Mouse (Mus musculus) liver, adult 2 months (tissue): ENCODE measurements around the gene St14. TPM values are rescaled to one million over a fixed set of nuclear protein-coding genes. Genes with fewer than 3 reads are reported as not detected.

Source experiments
- DNase-seq: peaks from one replicate; pipeline ENCODE4 v3.0.0-alpha.2; 2011; ENCODE audit warnings: low read depth, low spot score; ENCODE audit errors: extremely low read depth
- H3K27ac ChIP-seq: fragments of 200-500 bp; replicated peaks from 2 replicates; pipeline ENCODE4 v1.5.1; 2012; ENCODE audit warnings: low read depth, mild to moderate bottlenecking, control low read depth, inconsistent platforms, low read length; ENCODE audit not compliant: insufficient read depth
- H3K27me3 ChIP-seq: fragments of 200-500 bp; 2 replicates; pipeline ENCODE4 v1.6.1; 2012; ENCODE audit warnings: mild to moderate bottlenecking, moderate library complexity, low read length, inconsistent platforms; ENCODE audit not compliant: control insufficient read depth, insufficient read depth
- H3K36me3 ChIP-seq: fragments of 200-500 bp; 2 replicates; pipeline ENCODE4 v1.6.1; 2012; ENCODE audit warnings: low read length, inconsistent platforms; ENCODE audit not compliant: control insufficient read depth, insufficient read depth
- H3K4me1 ChIP-seq: fragments of 200-500 bp; 2 replicates; pipeline ENCODE4 v1.6.1; 2011; ENCODE audit warnings: low read length; ENCODE audit not compliant: control insufficient read depth, insufficient read depth
- H3K4me3 ChIP-seq: fragments of 200-500 bp; 2 replicates; pipeline ENCODE4 v1.5.1; 2011; ENCODE audit warnings: low read depth, mild to moderate bottlenecking, control low read depth, low read length, moderate library complexity; ENCODE audit not compliant: insufficient read depth
- H3K79me2 ChIP-seq: fragments of 200-500 bp; 2 replicates; pipeline ENCODE4 v1.6.1; 2012; ENCODE audit warnings: inconsistent platforms, mild to moderate bottlenecking, low read length, moderate library complexity; ENCODE audit not compliant: control insufficient read depth, insufficient read depth
- H3K9ac ChIP-seq: fragments of 200-500 bp; 2 replicates; pipeline ENCODE4 v1.6.1; 2012; ENCODE audit warnings: low read depth, mild to moderate bottlenecking, control low read depth, inconsistent platforms, low read length
- CTCF ChIP-seq: fragments of 200-500 bp; IDR thresholded peaks from 2 replicates; pipeline ENCODE4 v1.5.1; 2011; ENCODE audit warnings: low read depth, low read length, control low read depth
- POLR2A ChIP-seq: fragments of 200-500 bp; IDR thresholded peaks from 2 replicates; pipeline ENCODE4 v1.6.1; 2011; ENCODE audit warnings: low read length, control low read depth; ENCODE audit not compliant: insufficient read depth; ENCODE audit errors: extremely low read depth
- WGBS: fragments of 180-500 bp; shearing (Covaris S2); methylation state at CpG from one replicate; pipeline ENCODE4 v1.1.7; 2018; 5-methylcytosine and 5-hydroxymethylcytosine counted together
- polyA plus RNA-seq: library from polyadenylated mRNA; depleted of rRNA; stranded (reverse); fragments of >200 nt; gene quantifications from 2 replicates; pipeline ENCODE4 v1.2.3, GENCODE M21; 2012
- total RNA-seq: library from RNA; depleted of rRNA; stranded (reverse); fragments of >200 nt; gene quantifications from 2 replicates; pipeline ENCODE4 v1.2.3, GENCODE M21; 2014

St14 gene
- total and polyA plus RNA-seq, 2 experiments = 0.31 to 0.46 TPM

- no peak overlapping the region for H3K4me3 ChIP-seq
- no peaks in the 10 kb centered on the region for H3K79me2 ChIP-seq
- 59% methylated on average over 4 of the region's 4 CpGs for WGBS
- H3K27me3 ChIP-seq = no peaks in the 10 kb centered on the region
- no peak overlapping the region for H3K27ac ChIP-seq
- TF ChIP-seq CTCF (no peak), POLR2A (no peak)
- no peaks in the 10 kb centered on the region for H3K4me1 ChIP-seq
- H3K9ac ChIP-seq = no peak overlapping the region
- DNase-seq = no peak
- no peaks in the 10 kb centered on the region for H3K36me3 ChIP-seq
These were observed 11.1 kb downstream of the St14 start for GRCm38 (mm10) chr9:31120533-31120915.

GRCm38 (mm10) chr9:31119882-31120532 lies 11.6 kb downstream of the St14 start:
- Histone ChIP-seq H3K4me1 (no peaks in the 10 kb centered on the region), H3K79me2 (no peaks in the 10 kb centered on the region), H3K36me3 (no peaks in the 10 kb centered on the region), H3K27me3 (no peaks in the 10 kb centered on the region), H3K9ac (no peak overlapping the region), H3K4me3 (no peak overlapping the region), H3K27ac (no peak overlapping the region)
- 70% methylated on average over 11 of the region's 11 CpGs for WGBS
- TF ChIP-seq POLR2A = no peak
- TF ChIP-seq CTCF = no peak
- no peak for DNase-seq

- 65% methylated on average over 5 of the region's 5 CpGs for WGBS
- Histone ChIP-seq H3K4me1 (no peaks in the 10 kb centered on the region), H3K27me3 (no peaks in the 10 kb centered on the region), H3K9ac (no peak overlapping the region), H3K27ac (no peak overlapping the region), H3K4me3 (no peak overlapping the region), H3K79me2 (no peaks in the 10 kb centered on the region), H3K36me3 (no peaks in the 10 kb centered on the region)
- TF ChIP-seq CTCF (no peak), POLR2A (no peak)
- DNase-seq = no peak
These were observed 12.2 kb downstream of the St14 start for GRCm38 (mm10) chr9:31119405-31119804.

GRCm38 (mm10) chr9:31118520-31119298 lies 12.9 kb downstream of the St14 start:
- Histone ChIP-seq H3K4me1 (no peaks in the 10 kb centered on the region), H3K4me3 (no peak overlapping the region), H3K27ac (no peak overlapping the region), H3K9ac (no peak overlapping the region), H3K36me3 (no peaks in the 10 kb centered on the region), H3K27me3 (no peaks in the 10 kb centered on the region), H3K79me2 (no peaks in the 10 kb centered on the region)
- no peak for DNase-seq
- no peak for TF ChIP-seq POLR2A
- no peak for TF ChIP-seq CTCF
- 42% methylated on average over 11 of the region's 11 CpGs for WGBS

- DNase-seq = no peak
- Histone ChIP-seq H3K4me1 (no peaks in the 10 kb centered on the region), H3K27ac (no peak overlapping the region), H3K4me3 (no peak overlapping the region), H3K9ac (no peak overlapping the region), H3K36me3 (no peaks in the 10 kb centered on the region), H3K79me2 (no peaks in the 10 kb centered on the region), H3K27me3 (no peaks in the 10 kb centered on the region)
- WGBS = 83% methylated on average over 6 of the region's 6 CpGs
- TF ChIP-seq POLR2A = no peak
- TF ChIP-seq CTCF = no peak
These were observed 14.2 kb downstream of the St14 start for GRCm38 (mm10) chr9:31117488-31117887.

- H3K4me1 ChIP-seq = no peaks in the 10 kb centered on the region
- H3K9ac ChIP-seq = no peak overlapping the region
- H3K4me3 ChIP-seq = no peak overlapping the region
- WGBS = 84% methylated on average over 11 of the region's 11 CpGs
- H3K79me2 ChIP-seq = no peaks in the 10 kb centered on the region
- H3K27me3 ChIP-seq = no peaks in the 10 kb centered on the region
- no peak for DNase-seq
- H3K36me3 ChIP-seq = no peaks in the 10 kb centered on the region
- TF ChIP-seq CTCF = no peak
- no peak for TF ChIP-seq POLR2A
- no peak overlapping the region for H3K27ac ChIP-seq
These were observed 14.6 kb downstream of the St14 start for GRCm38 (mm10) chr9:31117088-31117487.
